Mouse (Mus musculus): Measurements from ENCODE around the gene Eef1g.
"Not testable (repeated sequence)": the region's sequence is repeated elsewhere in the genome, so short reads cannot be mapped to it uniquely, and the experiment has no call there.

Eef1g gene

DNA sequence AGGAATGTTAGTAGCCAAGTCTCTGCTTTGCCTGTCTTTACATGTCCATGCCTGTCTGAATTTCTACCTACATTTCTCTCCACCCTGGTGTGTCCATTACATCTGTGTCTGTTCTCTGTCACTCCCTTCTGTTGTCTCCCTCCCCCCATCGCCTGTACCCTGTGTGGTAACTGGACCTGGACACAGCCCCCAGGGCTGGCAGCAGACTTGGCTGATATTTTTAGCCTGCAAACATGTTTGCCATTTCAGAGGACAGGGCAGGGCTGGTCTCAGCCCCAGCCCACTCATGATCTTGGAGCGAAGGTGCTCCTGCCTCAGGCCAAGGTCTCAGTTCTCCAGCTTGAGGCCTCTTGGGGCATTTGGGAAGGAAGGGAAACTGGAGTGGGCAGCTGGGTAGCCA is 21.0 kb downstream of the Eef1g start:
- no peak for DNase-seq (ENCODE audit: low spot score)

- DNase-seq (ENCODE audit: low spot score), result no peak
Measured at GRCm38 (mm10) chr19:8988346-8989065, 21.7 kb downstream of the Eef1g start.

GRCm38 (mm10) chr19:8989066-8989566 is 22.3 kb downstream of the Eef1g start, which contains the start of gene Ahnak:
Ahnak (plus strand) TSS chr19:8989284.
- no peak for DNase-seq (ENCODE audit: low spot score)

- peak; percentile 86 for DNase-seq (ENCODE audit: low spot score)
Measured at GRCm38 (mm10) chr19:8989567-8990431, 23.0 kb downstream of the Eef1g start.

- no peak for DNase-seq (ENCODE audit: low spot score)
Measured at GRCm38 (mm10) chr19:8990432-8991102, 23.7 kb downstream of the Eef1g start.

DNA sequence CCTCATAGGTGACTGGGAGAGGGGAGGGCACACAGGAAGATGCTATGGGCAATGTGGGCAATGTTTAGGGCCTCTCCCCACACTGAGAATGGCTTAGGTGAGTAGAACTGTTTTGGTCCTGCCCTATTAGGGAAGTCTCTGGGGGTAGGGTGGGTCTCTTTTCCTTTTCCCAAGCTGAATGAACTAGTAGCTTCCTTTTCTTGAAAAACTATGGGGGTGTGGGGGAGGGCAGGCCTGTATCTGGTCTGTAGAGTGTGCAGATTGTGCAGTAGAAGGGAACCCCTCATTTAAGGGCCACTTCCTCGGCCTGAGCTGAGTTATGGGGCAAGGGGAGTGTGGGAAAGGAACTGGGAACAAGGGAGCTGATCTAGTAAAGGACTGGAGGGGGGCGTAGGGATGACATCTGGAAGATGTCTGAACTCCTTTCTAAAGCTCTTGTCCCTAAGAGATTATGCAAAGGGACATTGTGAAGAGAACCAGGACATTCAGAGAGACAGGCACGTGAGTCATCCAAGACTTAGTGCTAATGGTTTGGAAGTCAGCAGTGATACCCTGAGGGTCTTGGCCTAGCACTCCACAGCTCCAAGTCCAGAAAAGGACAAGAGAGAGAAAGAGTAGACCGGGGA is 24.5 kb downstream of the Eef1g start:
- no peak for DNase-seq (ENCODE audit: low spot score)

GRCm38 (mm10) chr19:8991871-8992735 is 25.3 kb downstream of the Eef1g start:
- no peak for DNase-seq (ENCODE audit: low spot score)

- peak; percentile 67 for DNase-seq (ENCODE audit: low spot score)
Measured at GRCm38 (mm10) chr19:8992769-8993624, 26.2 kb downstream of the Eef1g start.

DNA sequence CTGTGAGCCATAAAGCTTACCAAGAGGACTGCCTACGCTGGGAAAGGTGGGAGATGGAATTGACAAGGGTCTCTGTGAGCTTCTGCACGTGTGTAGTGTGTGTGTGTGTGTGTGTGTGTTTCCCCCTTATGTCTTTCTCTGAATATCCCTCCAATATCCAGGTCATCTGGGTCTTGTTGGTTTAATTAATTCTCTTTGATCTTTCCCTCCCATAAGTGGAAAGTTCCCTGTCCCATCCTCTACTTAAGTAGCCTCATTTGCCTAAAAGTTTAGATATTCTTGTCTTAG is 26.7 kb downstream of the Eef1g start:
- no peak for DNase-seq (ENCODE audit: low spot score)

GRCm38 (mm10) chr19:8994813-8995607 is 28.2 kb downstream of the Eef1g start:
- no peak for DNase-seq (ENCODE audit: low spot score)

DNA sequence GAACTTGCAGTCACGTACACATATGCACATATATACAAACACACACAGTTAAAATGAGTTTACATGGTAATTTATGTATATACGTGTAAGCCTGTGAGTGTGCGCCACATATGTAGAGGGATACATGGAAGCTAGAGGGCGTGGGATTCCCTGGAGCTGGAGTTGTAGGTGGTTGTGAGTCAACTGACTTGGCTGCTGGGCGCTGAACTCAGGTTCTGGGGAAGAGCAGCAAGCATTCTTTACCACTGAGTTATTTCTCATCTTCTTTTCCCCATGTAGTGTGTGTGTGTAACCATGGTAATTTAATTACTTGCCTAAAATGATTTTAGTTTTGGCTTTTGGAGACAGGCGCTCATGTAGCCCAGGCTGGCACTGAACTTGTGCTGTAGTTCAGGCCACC is 29.8 kb downstream of the Eef1g start:
- DNase-seq (ENCODE audit: low spot score), result no peak

DNA sequence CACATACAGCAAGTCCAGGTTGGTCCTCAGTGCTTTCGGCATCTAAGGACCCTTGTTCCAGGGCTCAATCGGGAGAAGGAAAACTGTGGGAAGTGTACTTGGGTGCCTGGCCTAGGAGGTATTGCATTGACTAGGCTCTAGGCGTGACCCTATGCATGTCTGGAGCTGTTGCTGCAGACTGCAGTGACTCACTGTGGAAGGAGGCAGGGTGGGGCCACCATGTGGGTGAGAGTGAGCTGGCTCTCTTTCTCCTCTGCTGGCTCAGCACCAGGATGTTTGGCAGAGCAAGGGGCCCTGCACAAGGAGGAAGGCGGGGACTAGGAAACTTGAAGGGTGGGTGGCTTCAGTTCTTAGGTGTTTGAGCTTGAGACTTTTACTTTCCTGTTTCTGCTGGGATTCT is 30.7 kb downstream of the Eef1g start:
- DNase-seq (ENCODE audit: low spot score), result peak; percentile 69

DNA sequence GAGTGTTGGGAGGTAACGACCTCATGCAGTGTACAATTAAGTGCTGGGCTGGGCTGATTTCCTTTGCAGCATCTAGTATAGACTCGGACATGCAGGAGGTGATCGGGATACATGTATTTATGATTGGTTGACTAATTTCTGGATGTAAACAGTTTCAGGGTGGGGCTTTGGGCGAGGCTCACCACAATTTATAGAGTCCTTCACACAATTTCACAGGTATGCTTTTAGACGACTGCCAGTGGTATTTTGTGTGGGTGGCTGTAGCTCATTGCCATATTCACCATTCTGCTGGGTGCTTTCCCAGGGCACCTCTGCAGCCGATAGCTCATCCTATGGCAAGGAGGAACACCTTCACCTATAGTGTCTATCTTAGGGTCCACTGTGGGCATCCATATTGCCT is 31.7 kb downstream of the Eef1g start:
- no peak for DNase-seq (ENCODE audit: low spot score)

DNA sequence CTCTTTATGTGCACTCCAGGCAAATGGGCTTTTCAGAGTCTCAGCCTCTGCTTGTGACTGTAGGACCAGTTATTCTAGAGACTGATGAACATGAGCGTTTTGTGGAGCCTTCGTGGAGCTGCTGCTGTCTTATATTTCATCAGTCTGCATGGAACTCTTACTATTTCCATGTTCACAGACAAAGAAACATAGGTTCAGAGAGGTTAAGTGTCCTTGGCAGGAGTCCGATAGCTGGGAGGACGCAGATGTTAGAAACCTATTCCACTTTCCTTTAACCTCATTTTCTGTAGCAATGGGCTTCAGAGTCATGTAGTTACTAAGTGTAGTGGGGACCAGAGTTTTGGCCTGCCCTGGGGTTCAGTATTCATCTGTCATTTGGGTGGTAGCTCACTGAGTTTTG is 32.4 kb downstream of the Eef1g start:
- DNase-seq (ENCODE audit: low spot score), result no peak

- DNase-seq (ENCODE audit: low spot score), result not testable (repeated sequence)
Measured at GRCm38 (mm10) chr19:9006915-9007314, 40.1 kb downstream of the Eef1g start.

GRCm38 (mm10) chr19:9019298-9019697 is 52.5 kb downstream of the Eef1g start:
- no peak for DNase-seq (ENCODE audit: low spot score)

- no peak for DNase-seq (ENCODE audit: low spot score)
Measured at GRCm38 (mm10) chr19:9023021-9023778, 56.4 kb downstream of the Eef1g start.

- no peak for DNase-seq (ENCODE audit: low spot score)
Measured at GRCm38 (mm10) chr19:9025562-9026257, 58.9 kb downstream of the Eef1g start.
